Mouse (Mus musculus) T-helper 17 cell (primary cell): ENCODE results near the gene Fam20c.

ENCODE experiments used
- in situ Hi-C, 2 experiments: fragments of 300-600 bp; cut with MboI, MseI; formaldehyde crosslinking; loops; 1 replicate in 1 of 2; 2 replicates in 1 of 2; pipeline ENCODE4 v1.15.1; 2025; ENCODE audit warnings: high pct_unique_total_duplicates in 2 of 2

The Fam20c gene

DNA sequence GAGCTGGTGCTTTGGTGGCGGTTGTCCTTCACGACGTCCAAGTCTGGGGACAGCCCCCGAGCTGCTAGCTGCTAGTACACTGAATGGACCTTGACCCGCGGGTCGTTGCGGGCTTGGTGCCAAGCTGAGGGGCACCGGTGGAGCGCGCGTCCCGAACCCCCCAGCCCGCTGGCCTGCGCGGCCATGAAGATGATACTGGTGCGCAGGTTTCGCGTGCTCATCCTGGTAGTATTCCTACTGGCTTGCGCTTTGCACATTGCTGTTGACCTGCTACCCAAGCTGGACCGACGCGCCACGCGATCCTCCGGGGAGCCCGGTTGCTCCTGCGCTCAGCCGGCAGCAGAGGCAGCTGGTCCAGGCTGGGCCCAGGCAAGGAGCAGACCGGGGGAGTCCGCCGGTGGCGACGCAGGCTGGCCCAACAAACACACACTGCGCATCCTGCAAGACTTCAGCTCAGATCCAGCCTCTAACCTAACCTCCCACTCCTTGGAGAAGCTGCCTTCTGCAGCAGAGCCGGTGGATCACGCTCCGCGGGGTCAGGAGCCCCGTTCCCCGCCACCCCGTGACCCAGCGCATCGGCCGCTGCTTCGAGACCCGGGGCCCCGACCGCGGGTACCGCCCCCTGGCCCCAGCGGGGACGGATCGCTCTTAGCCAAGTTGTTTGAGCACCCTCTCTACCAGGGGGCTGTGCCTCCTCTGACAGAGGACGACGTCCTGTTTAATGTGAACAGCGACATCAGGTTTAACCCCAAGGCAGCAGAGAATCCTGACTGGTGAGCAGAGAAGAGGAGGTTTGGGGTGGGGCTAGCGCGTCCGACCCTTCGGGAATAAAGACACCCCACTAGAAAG, 1.4 kb downstream of the Fam20c start:
- in situ Hi-C loops = loop anchor here in 1 of 2 experiments (25.0 kb wide), 1 partner anchor 1318 kb away; no protein-coding TSS in a partner anchor

DNA sequence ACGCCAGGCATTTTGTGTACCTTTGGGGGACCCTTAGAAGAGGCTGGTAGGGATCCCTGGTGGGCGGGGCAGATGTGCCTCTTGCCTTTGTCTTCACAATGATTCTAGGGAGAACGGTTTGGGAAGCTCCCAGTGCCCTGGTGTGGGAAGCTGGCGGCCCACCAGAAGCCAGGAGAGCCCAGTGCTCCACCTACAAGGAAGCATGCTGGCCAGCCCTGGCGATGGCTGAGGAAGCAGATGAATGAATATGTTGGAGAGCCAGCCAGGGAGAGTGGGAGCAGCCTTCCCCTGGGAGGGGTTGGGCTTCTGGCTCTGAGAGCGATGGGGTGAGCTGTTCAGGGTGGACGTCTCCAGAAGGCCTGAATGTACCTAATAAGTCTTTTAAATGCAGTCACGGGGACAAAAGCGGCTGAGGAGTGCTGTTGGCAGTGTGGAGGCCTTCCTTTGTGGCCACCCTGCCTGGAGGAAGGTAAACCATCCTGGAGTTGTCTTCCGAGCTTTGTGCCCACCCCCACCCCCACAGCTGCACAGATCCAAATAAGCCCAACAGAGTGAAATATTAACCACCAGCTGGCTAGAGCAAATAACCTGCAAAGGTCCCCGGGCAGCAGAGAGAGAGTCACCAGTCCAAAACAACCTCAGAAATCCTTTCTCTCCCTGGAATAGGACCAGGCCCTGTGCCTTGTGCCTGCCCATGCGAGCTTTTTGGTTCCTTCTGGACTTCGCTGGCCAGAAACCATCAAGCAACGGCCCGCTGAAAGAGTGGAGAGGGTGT, 2.2 kb downstream of the Fam20c start:
- in situ Hi-C loops = loop anchor here in 1 of 2 experiments (25.0 kb wide), 1 partner anchor 1319 kb away; no protein-coding TSS in a partner anchor

DNA sequence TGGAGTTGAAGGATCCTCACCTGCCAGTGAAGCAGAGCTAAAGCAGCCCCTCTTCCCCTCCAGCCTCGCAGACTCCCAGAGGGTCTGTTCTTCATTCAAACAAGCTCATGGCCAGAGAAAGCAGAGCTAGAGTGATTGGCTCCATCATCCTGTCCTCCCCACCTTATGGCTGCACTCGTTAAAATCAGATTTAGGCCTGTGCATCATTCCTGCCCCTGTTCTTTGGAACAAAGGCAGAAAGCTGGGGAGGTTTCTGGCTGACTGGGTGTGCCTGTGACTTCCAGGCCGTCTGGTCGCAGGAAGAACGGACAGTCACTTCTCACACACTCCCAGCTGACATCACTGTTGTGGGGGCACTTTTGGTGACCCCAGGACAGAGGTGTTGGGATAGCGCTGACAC, 2.8 kb downstream of the Fam20c start:
- in situ Hi-C loops = loop anchor here in 1 of 2 experiments (25.0 kb wide), 1 partner anchor 1320 kb away; no protein-coding TSS in a partner anchor

DNA sequence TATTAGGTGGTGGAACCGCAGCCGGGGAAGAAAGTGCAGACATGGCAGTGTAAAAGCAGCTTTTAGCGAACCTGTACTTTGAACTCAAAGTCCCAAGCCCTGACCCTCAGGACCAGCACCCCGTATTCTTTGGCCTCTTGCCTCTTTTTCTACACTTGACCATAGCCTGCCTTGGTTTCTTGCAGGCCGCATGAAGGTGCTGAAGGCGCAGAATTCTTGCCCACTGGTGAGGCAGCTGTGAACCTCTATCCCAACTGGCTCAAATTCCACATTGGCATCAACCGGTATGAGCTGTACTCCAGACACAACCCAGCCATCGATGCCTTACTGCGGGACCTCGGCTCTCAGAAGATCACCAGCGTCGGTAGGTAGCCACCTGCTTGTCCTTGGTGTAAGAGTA, 3.3 kb downstream of the Fam20c start:
- in situ Hi-C loops = loop anchor here in 1 of 2 experiments (25.0 kb wide), 1 partner anchor 1320 kb away; no protein-coding TSS in a partner anchor

DNA sequence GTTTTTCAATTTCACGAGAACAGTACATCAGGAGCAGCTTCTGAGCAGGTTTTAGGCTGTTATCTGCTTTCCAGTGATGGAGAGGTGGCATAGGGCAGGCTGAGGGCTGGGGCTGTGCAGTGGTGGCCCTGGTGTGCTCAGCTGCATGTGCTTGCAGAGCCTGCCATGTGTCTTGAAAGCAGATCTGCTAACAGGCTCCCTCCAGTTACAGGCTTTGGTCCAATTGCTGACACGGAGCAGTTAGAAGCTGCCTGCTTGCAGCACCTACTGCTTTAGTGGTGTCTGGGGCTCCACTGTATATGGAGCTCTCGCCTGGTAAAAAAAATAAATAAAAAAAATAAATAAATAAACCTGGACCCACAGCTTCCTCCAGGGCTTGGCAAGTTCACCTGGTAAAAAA, 4.2 kb downstream of the Fam20c start:
- in situ Hi-C loops = loop anchor here in 1 of 2 experiments (25.0 kb wide), 1 partner anchor 1321 kb away; no protein-coding TSS in a partner anchor

- in situ Hi-C loops = loop anchor here in 1 of 2 experiments (25.0 kb wide), 1 partner anchor 1325 kb away; no protein-coding TSS in a partner anchor
These were observed 7.6 kb downstream of the Fam20c start for GRCm38 (mm10) chr5:138761836-138762334.

DNA sequence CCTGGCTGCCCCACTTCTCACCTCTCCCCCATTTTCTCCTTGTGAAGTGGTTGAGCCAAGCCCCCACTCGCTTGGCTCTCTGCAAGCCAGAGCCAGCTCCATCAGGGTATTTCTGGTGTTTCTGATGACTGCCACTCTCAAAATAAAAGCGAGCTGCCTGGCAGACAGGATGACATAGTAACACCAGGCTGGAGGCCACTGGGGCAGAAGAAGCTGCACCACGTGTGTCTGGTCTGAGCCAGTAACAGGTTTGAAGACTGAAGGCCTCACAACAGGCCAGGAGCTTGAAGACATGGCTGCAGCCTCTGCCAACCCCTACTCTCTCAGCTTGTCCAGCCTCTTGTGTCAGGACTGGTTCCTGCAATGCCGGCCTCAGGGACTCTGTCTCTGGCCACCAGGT, 8.0 kb downstream of the Fam20c start:
- in situ Hi-C loops = loop anchor here in 1 of 2 experiments (25.0 kb wide), 1 partner anchor 1325 kb away; no protein-coding TSS in a partner anchor

DNA sequence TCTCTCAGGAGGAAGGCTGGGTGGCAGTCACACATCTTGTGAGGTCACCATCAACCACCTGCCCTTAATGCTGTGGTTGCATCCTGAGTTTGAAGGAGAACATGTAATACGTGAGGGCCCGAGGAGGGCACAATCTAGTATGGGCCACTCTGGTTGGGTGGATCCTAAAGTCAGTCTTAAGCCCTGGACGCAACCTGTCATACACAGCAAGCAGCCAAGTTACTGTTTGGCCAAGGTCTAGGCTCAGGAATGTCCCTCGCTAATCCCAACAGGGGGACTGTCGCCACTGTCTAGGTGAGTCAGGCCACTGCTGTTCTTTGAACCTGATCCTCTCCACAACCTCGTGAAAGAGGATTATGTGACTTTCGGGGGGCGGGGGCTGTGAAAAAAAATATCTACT, 10.3 kb downstream of the Fam20c start:
- in situ Hi-C loops = loop anchor here in 1 of 2 experiments (25.0 kb wide), 1 partner anchor 1327 kb away; no protein-coding TSS in a partner anchor

- in situ Hi-C loops = loop anchor here in 1 of 2 experiments (25.0 kb wide), 1 partner anchor 1330 kb away; no protein-coding TSS in a partner anchor
These were observed 13.3 kb downstream of the Fam20c start for GRCm38 (mm10) chr5:138767650-138768049.

DNA sequence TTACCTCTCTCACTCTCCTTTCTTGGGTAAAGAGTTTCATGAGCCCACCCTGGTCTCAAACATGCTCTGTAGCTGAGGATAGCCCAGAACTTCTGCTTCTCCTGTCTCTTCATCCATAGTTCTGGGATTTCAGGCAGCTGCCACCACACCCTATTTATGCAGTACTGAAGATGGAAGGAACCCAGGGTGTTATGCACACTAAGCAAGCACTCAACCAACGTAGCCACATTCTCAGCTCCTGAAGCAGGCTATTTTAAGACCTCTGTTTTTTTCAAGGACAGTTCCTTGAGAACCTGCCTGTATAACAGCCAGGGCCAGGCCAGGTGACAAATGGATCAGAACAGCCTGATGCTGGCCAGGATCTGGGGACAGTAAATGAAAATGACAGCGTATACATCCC, 14.4 kb downstream of the Fam20c start:
- in situ Hi-C loops = loop anchor here in 1 of 2 experiments (25.0 kb wide), 1 partner anchor 1331 kb away; no protein-coding TSS in a partner anchor

DNA sequence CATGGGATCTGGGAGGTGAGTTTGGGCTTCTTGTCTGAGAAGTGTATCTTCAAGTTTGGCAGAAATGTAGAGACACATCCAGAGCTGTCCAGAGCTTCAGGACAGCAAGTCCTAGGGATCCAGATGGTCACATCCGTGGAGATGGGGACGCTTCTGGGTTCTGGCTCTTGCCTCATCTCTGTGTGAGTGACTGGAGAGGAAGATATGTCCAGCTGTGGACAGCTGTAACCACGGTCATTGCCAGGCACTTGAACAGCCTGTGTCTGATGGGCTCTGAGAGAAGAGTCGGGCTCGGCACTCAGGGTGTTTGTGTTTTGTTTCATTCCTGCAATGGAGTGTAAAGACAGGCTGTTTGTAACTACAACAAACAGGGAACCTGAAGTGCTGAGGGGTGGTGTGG, 14.8 kb downstream of the Fam20c start:
- in situ Hi-C loops = loop anchor here in 1 of 2 experiments (25.0 kb wide), 1 partner anchor 1332 kb away; no protein-coding TSS in a partner anchor

- in situ Hi-C loops = no loop called here
These were observed 20.8 kb downstream of the Fam20c start for GRCm38 (mm10) chr5:138775096-138775495.

- in situ Hi-C loops = no loop called here
These were observed 22.0 kb downstream of the Fam20c start for GRCm38 (mm10) chr5:138776346-138776745.

GRCm38 (mm10) chr5:138778731-138779463, 24.6 kb downstream of the Fam20c start:
- in situ Hi-C loops = no loop called here

- in situ Hi-C loops = no loop called here
These were observed 25.3 kb downstream of the Fam20c start for GRCm38 (mm10) chr5:138779655-138780054.

DNA sequence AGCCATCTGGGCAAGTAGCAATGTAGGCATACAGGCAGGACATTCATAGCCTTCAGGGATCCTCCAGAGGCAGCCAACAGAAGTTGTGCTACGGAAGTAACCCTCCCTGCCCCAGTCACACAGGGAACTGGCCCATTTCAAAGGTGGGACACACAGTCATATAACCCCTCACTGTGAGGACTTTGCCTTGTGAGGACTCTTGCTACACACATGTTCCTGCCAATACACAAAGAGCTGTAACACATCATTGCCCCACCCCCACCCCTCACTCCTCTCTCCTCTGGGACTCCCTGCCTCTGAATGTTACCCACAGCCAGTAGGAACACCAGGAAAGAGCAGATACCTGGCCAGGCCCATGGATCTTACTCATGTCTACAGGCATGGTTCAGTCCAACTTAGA, 28.4 kb downstream of the Fam20c start:
- in situ Hi-C loops = no loop called here

DNA sequence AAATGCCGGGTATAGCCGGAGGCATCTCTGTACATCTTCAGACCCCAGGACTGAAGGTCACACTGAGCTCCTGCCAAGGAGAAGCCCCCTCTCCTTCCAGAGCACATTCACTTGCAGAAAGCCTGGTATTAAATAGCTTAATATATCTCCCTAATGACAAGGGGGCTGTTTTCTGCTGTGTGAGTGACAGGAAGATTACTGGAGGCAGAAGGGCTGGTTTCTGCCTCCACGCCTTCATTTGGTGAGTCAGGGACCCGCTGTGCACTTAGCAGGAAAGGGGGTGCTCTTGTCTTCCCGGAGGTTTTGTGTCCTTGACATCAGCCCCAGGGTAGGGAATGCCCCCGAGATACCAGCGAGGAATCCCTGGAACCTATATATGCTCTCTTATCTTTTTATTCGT, 28.9 kb downstream of the Fam20c start:
- in situ Hi-C loops = no loop called here

- in situ Hi-C loops = no loop called here
These were observed 31.7 kb downstream of the Fam20c start for GRCm38 (mm10) chr5:138785986-138786515.

- in situ Hi-C loops = no loop called here
These were observed 33.3 kb downstream of the Fam20c start for GRCm38 (mm10) chr5:138787648-138788047.

DNA sequence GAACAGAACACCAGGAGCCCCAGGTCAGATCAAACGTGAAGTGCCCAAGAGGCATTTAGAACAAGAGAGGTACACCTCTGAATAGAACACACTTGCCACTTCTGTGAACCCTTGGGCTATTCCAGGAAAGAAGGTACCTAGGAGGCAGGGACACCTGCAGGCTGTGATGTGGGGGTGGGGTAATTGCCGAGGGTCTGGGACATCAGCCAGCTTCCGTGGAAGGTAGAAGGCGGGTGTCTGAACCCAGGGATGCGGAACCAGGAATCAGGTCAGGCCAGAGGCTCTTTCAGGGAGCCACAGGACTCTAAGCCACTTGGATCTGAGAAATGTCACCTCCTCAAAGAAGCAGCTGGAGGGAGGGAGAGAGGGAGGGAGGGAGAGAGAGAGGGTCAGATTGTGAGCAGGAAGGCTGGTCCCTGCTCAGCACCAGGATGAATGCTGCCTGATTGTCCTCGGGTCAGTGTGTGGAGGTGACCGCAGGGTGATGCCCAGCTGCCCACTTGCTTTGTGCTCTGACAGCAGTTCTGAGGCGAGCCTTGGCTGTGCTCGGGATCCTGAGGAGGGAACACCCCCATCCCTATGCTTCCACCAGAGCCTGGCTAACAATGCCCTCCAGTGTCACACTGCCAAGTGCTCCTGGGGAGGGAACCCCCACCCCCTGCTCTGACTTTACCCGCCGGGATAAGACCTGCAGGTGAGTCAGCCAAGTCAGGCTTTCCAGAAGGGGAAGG, 34.3 kb downstream of the Fam20c start:
- in situ Hi-C loops = no loop called here
